Mouse (Mus musculus): ENCODE measurements at regions not wholly inside any gene's neighbourhood (a gene's known extent, or its start where the extent isn't known, plus 50 kb on each side); places are given as distances from the start of the nearest gene placed in this dataset.

DNA sequence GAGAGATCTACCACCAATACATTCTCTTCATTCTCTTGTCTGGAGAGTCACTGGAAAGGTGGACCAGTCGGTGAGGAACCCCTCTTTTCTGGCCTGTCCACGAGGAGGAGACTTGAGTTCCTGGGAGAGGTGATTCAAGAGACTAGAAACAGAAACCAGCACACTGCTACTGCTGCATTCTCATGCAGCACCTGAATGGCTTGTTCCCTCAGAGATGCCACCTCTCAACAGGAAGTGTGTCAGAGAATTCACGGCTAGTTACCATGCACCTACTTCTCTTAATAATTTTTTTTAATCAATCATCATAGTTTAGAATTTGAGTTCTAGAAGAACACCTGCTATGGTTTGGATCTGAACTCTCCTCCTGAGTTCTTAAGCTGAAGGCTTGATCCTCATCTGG, 52.0 kb upstream of the Dynlrb2 start:
- no peak overlapping the region for H3K4me3 ChIP-seq (replicated peaks)
- 82% methylated on average over 3 of the region's 3 CpGs for WGBS
- no peaks in the 10 kb centered on the region for H3K9me3 ChIP-seq
- H3K36me3 ChIP-seq (replicated peaks): no peaks in the 10 kb centered on the region
- H3K4me1 ChIP-seq: peaks cover 7% of the 10 kb centered on the region; the same call in 1 of the 2 replicates
- no peak for ATAC-seq (ENCODE audit: low FRiP score)
- H3K9ac ChIP-seq: no peak overlapping the region
- no peak overlapping the region for H3K27ac ChIP-seq
- no peak overlapping the region for H3K4me2 ChIP-seq
- peaks cover 4% of the 10 kb centered on the region; the same call in 1 of the 2 replicates for H3K27me3 ChIP-seq

DNA sequence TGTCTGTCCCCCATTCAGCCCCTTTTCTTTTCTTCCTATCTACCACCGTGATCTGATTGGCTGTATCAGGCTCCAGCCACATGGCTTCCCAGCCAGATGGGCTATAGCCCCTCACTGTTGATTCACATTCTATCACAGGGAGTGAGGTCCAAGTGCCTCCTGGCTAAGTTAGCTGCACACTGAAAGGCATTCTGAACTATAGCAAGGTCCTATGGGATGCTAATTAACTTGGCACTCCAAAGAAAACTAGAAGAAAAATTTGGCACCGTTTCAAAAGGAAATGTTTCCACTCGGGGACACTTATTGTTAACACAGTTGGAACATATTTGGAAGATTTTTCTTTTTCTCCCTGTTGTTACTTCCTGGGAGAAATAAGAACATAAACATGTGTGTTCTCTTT, 53.4 kb upstream of the Dynlrb2 start:
- WGBS: 51% methylated on average over 3 of the region's 3 CpGs
- Histone ChIP-seq H3K9ac (no peak overlapping the region), H3K4me3 (replicated peaks) (no peak overlapping the region), H3K9me3 (no peaks in the 10 kb centered on the region), H3K4me1 (peaks cover 7% of the 10 kb centered on the region; the same call in 1 of the 2 replicates), H3K27ac (no peak overlapping the region), H3K27me3 (peaks cover 4% of the 10 kb centered on the region; the same call in 1 of the 2 replicates), H3K36me3 (replicated peaks) (no peaks in the 10 kb centered on the region), H3K4me2 (no peak overlapping the region)
- ATAC-seq (ENCODE audit: low FRiP score): no peak

DNA sequence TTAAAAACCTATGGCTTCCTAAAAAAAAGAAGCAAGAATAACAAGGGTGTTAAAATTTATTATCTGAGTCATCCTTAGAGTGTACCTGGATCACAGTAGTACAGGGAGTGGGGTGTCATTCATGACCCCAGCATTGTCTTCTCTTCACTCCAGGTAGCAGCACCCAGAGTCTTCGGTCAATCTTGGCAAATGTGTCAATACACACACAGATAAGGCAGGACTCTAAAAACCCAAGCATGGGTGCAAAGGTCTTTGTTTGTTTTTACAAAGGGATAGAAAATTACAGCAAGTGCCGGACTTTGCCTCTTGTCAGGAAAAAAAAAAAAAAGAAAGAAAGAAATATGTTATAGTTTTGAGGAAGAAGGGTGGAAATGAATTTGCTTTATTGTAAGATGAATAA, 57.3 kb upstream of the Dynlrb2 start:
- peaks cover 2% of the 10 kb centered on the region for H3K27me3 ChIP-seq
- H3K4me3 ChIP-seq (replicated peaks): no peak overlapping the region
- H3K27ac ChIP-seq: no peak overlapping the region
- no peaks in the 10 kb centered on the region for H3K36me3 ChIP-seq (replicated peaks)
- no peak for ATAC-seq (ENCODE audit: low FRiP score)
- no peaks in the 10 kb centered on the region for H3K9me3 ChIP-seq
- H3K4me2 ChIP-seq: no peak overlapping the region
- H3K4me1 ChIP-seq: peaks cover 7% of the 10 kb centered on the region; the same call in 1 of the 2 replicates
- H3K9ac ChIP-seq: no peak overlapping the region
- WGBS: 91% methylated on average over 2 of the region's 2 CpGs

- no peaks in the 10 kb centered on the region; the same call in 1 of the 2 replicates for H3K4me1 ChIP-seq
- H3K4me3 ChIP-seq (replicated peaks): no peak overlapping the region
- no peak overlapping the region for H3K4me2 ChIP-seq
- H3K27ac ChIP-seq: no peak overlapping the region
- no peaks in the 10 kb centered on the region for H3K9me3 ChIP-seq
- ATAC-seq (ENCODE audit: low FRiP score): no peak
- peaks cover 34% of the 10 kb centered on the region for H3K27me3 ChIP-seq
- no peak overlapping the region for H3K9ac ChIP-seq
- WGBS: 67% methylated on average over 2 of the region's 2 CpGs
- no peaks in the 10 kb centered on the region for H3K36me3 ChIP-seq (replicated peaks)
Measured at GRCm38 (mm10) chr8:116442827-116443226, 61.9 kb upstream of the Dynlrb2 start.

GRCm38 (mm10) chr8:116438895-116439294, 65.9 kb upstream of the Dynlrb2 start:
- H3K27ac ChIP-seq: no peak overlapping the region
- no peak overlapping the region for H3K9ac ChIP-seq
- no peaks in the 10 kb centered on the region for H3K9me3 ChIP-seq
- no peak overlapping the region for H3K4me3 ChIP-seq (replicated peaks)
- 17% methylated on average over 7 of the region's 7 CpGs for WGBS
- peak; percentile 46; the same call in 1 of the 2 replicates for ATAC-seq (ENCODE audit: low FRiP score)
- no peaks in the 10 kb centered on the region for H3K36me3 ChIP-seq (replicated peaks)
- no peak overlapping the region for H3K4me2 ChIP-seq
- peaks cover 44% of the 10 kb centered on the region for H3K27me3 ChIP-seq
- peaks cover 7% of the 10 kb centered on the region for H3K4me1 ChIP-seq

DNA sequence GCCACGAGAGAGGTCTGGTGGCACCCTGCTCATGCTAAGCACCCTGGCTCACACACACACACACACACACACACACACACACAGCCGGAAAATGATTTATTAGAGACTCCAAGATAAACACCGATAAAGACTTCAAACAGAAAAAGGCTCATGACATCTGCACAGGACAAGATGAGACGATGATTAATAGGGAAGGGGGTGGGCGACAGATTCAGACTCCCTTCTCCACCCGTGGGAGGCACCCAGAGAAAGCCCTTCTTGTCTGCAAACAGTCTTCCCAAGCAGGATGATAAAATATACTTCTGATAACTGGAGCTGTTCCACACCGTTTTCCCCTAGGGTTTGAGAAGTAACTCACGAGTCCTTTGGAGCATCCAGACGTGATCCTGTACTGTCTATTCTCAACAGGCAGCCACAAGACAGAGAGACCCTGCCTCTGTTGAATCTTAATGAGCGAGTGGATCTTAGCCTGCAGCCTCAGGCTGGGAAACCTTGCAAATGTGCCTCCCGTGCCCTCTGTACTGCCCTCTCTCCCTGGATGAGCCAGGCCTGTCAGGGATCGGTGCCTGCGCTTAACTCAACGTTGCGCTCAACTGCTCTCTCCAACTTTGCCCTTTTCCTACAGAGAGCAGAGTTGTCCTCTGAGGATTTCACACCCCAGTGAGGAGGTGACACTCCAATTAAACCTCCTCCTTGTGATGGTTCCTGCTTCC, 69.3 kb upstream of the Dynlrb2 start:
- ATAC-seq (ENCODE audit: low FRiP score): no peak
- H3K4me3 ChIP-seq (replicated peaks): no peak overlapping the region

GRCm38 (mm10) chr8:116430051-116430450, 74.7 kb upstream of the Dynlrb2 start:
- Histone ChIP-seq H3K9me3 (no peaks in the 10 kb centered on the region), H3K4me3 (replicated peaks) (no peak overlapping the region), H3K36me3 (replicated peaks) (no peaks in the 10 kb centered on the region), H3K4me1 (no peaks in the 10 kb centered on the region), H3K27ac (no peak overlapping the region), H3K9ac (no peak overlapping the region), H3K4me2 (no peak overlapping the region), H3K27me3 (0 out of 2 replicates have a peak, but pooled peaks cover 3% of the 10 kb centered on the region)
- WGBS: 83% methylated on average over 5 of the region's 5 CpGs
- no peak for ATAC-seq (ENCODE audit: low FRiP score)

More for the DNA sequence above, 69.3 kb upstream of the Dynlrb2 start:
- Histone ChIP-seq H3K9ac (no peak overlapping the region), H3K27me3 (peaks cover 25% of the 10 kb centered on the region), H3K4me2 (no peak overlapping the region), H3K9me3 (no peaks in the 10 kb centered on the region), H3K36me3 (replicated peaks) (no peaks in the 10 kb centered on the region), H3K27ac (no peak overlapping the region), H3K4me1 (peaks cover 7% of the 10 kb centered on the region)
- 62% methylated on average over 15 of the region's 15 CpGs for WGBS

DNA sequence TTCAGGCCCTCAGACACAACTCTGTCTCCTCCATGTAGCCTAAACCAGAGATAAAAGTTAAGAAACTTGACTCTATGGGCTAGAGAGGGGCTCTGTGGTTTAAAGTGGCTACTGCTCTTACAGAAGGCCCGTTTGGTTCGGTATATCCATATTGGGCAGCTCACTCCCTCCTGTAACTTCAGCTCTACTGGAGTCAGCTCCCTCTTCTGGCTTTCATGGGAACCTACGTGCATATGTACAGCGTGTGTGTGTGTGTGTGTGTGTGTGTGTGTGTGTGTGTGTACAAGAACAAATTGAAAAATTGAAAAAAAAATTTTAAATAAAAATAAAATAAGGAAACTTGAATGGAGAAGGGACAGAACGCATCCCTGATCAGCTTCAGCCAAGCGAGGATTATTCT, 75.1 kb upstream of the Dynlrb2 start:
- Histone ChIP-seq H3K27ac (no peak overlapping the region), H3K4me2 (no peak overlapping the region), H3K9ac (no peak overlapping the region), H3K4me1 (no peaks in the 10 kb centered on the region), H3K4me3 (replicated peaks) (no peak overlapping the region), H3K9me3 (no peaks in the 10 kb centered on the region), H3K27me3 (0 out of 2 replicates have a peak, but pooled peaks cover 3% of the 10 kb centered on the region), H3K36me3 (replicated peaks) (no peaks in the 10 kb centered on the region)
- WGBS: 78% methylated on average over 6 of the region's 6 CpGs
- ATAC-seq (ENCODE audit: low FRiP score): no peak

DNA sequence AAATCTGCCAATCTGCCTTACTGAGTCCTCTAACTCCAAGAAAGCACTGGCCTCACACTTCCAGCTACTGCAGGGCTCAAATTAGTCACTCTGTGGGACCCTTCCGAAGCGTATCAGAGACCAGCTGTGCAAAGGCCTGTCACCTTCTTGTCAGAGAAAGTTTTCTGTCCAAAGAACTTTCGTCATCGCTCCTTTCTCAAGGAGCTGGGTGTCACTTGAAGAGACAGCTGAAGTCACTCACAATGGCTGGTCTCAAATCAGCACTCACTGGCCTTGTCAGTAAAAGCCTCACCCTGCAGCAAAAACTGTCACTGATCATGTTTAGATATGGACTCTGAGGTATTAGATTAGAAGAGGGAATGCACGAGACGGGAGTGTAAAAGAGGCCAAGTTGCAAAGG, 81.9 kb upstream of the Dynlrb2 start:
- Histone ChIP-seq H3K9ac (no peak overlapping the region), H3K4me2 (no peak overlapping the region), H3K4me3 (replicated peaks) (no peak overlapping the region), H3K36me3 (replicated peaks) (no peaks in the 10 kb centered on the region), H3K4me1 (no peaks in the 10 kb centered on the region), H3K27me3 (no peaks in the 10 kb centered on the region), H3K27ac (no peak overlapping the region), H3K9me3 (no peaks in the 10 kb centered on the region)
- ATAC-seq (ENCODE audit: low FRiP score): no peak
- WGBS: 72% methylated on average over 6 of the region's 6 CpGs

DNA sequence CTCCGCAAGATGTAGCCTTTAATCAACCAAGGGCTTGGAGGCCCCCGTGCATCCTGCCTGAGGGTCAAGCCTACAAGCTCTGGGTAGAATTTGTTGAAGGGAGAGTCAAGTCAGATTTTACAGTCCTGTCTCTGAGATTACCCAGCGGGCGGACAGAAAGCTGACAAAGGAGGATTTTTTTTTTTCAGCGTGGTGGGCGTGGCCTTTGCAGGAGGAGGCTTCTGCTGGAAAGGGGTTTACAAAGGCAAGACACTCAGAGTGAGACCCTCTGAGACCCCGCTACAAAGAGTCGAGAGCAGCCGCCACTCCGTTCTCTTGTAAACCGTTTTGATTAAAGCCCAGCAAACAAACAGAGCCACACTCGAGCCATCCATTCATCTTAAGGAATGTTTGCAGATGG, 92.1 kb upstream of the Dynlrb2 start:
- no peak overlapping the region for H3K4me3 ChIP-seq (replicated peaks)
- no peaks in the 10 kb centered on the region for H3K9me3 ChIP-seq
- WGBS: 12% methylated on average over 12 of the region's 12 CpGs
- no peaks in the 10 kb centered on the region for H3K36me3 ChIP-seq (replicated peaks)
- peak overlapping the region; percentile 34 for H3K4me2 ChIP-seq
- H3K27ac ChIP-seq: no peak overlapping the region
- H3K4me1 ChIP-seq: peaks cover 10% of the 10 kb centered on the region
- no peak for ATAC-seq (ENCODE audit: low FRiP score)
- peaks cover 7% of the 10 kb centered on the region; the same call in 1 of the 2 replicates for H3K27me3 ChIP-seq
- H3K9ac ChIP-seq: no peak overlapping the region

- 83% methylated on average over 5 of the region's 5 CpGs for WGBS
- Histone ChIP-seq H3K4me1 (peaks cover 10% of the 10 kb centered on the region), H3K27ac (no peak overlapping the region), H3K4me2 (no peak overlapping the region), H3K27me3 (peaks cover 7% of the 10 kb centered on the region; the same call in 1 of the 2 replicates), H3K9me3 (no peaks in the 10 kb centered on the region), H3K9ac (no peak overlapping the region), H3K36me3 (replicated peaks) (no peaks in the 10 kb centered on the region), H3K4me3 (replicated peaks) (no peak overlapping the region)
- ATAC-seq (ENCODE audit: low FRiP score): no peak
Measured at GRCm38 (mm10) chr8:116410041-116410440, 94.7 kb upstream of the Dynlrb2 start.

GRCm38 (mm10) chr8:116409011-116409410, 95.8 kb upstream of the Dynlrb2 start:
- WGBS: 92% methylated on average over 6 of the region's 6 CpGs
- H3K27ac ChIP-seq: no peak overlapping the region

GRCm38 (mm10) chr8:116404571-116404970, 100.2 kb upstream of the Dynlrb2 start:
- Histone ChIP-seq H3K4me3 (replicated peaks) (no peak overlapping the region), H3K4me2 (no peak overlapping the region), H3K4me1 (no peaks in the 10 kb centered on the region), H3K27ac (no peak overlapping the region), H3K9me3 (no peaks in the 10 kb centered on the region), H3K36me3 (replicated peaks) (no peaks in the 10 kb centered on the region), H3K27me3 (no peaks in the 10 kb centered on the region), H3K9ac (no peak overlapping the region)
- no peak for ATAC-seq (ENCODE audit: low FRiP score)

More at GRCm38 (mm10) chr8:116409011-116409410, 95.8 kb upstream of the Dynlrb2 start:
- no peak overlapping the region for H3K9ac ChIP-seq
- no peaks in the 10 kb centered on the region for H3K36me3 ChIP-seq (replicated peaks)
- H3K4me2 ChIP-seq: no peak overlapping the region
- no peaks in the 10 kb centered on the region for H3K9me3 ChIP-seq
- H3K4me3 ChIP-seq (replicated peaks): no peak overlapping the region
- H3K27me3 ChIP-seq: peaks cover 4% of the 10 kb centered on the region; the same call in 1 of the 2 replicates
- H3K4me1 ChIP-seq: peaks cover 10% of the 10 kb centered on the region
- no peak for ATAC-seq (ENCODE audit: low FRiP score)
